Mouse (Mus musculus): ENCODE data around the gene Rab31. TPM values are rescaled to one million over a fixed set of nuclear protein-coding genes. Genes with fewer than 3 reads are reported as not detected.
"Not testable (repeated sequence)": the region's sequence is repeated elsewhere in the genome, so short reads cannot be mapped to it uniquely, and the experiment has no call there.

The Rab31 gene
- total RNA-seq, 1 experiment = 22.8 TPM

- Histone ChIP-seq H3K27ac (ENCODE audit: insufficient read depth, low read depth, low read length, poor library complexity, severe bottlenecking) (no peak within 1 kb of the TSS), H3K4me1 (ENCODE audit: control insufficient read depth in 2 of 2, insufficient read depth in 2 of 2, low read length in 2 of 2, poor library complexity in 1 of 2) (peaks cover 0 to 3% of the 10 kb centered on the region in 2 experiments; a peak in 1 of 4 replicates), H3K9ac (ENCODE audit: insufficient read depth, low read depth, low read length, poor library complexity, severe bottlenecking) (no peak within 1 kb of the TSS), H3K4me3 (ENCODE audit: insufficient read depth in 1 of 2, low read depth in 1 of 2, low read length in 2 of 2, poor library complexity in 1 of 2, severe bottlenecking in 1 of 2) (no peak within 1 kb of the TSS), H3K36me3 (ENCODE audit: control insufficient read depth, insufficient read depth, low read length, poor library complexity, severe bottlenecking) (no peaks in the 10 kb centered on the region), H3K9me3 (ENCODE audit: control insufficient read depth, insufficient read depth, low read depth, low read length) (no peaks in the 10 kb centered on the region)
- in situ Hi-C loops (cut with MboI; ENCODE audit: low sequenced_read_pairs in 2 of 2, unreplicated experiment in 2 of 2) = no loop called here
- no peak for DNase-seq (ENCODE audit: low read depth, low spot score)
- TF ChIP-seq MAFK (IDR thresholded peaks at IDR 0.05; ENCODE audit: insufficient read depth, low read depth, low read length) (no peak), ZNF384 (IDR thresholded peaks at IDR 0.05; ENCODE audit: low read depth, low read length) (no peak), HCFC1 (IDR thresholded peaks at IDR 0.05; ENCODE audit: borderline replicate concordance, insufficient read depth, low read length) (no peak), CHD2 (IDR thresholded peaks at IDR 0.05; ENCODE audit: low read depth, low read length) (no peak), ZC3H11A (IDR thresholded peaks at IDR 0.05; ENCODE audit: borderline replicate concordance, low read depth, low read length) (no peak)
Observed at GRCm38 (mm10) chr17:65641734-65642218, 130.8 kb downstream of the Rab31 start, which contains the start of gene Txndc2. TSS of gene Txndc2 (minus strand) at chr17:65642168.

GRCm38 (mm10) chr17:65639144-65639543 is 133.4 kb downstream of the Rab31 start:
- no peak overlapping the region for H3K4me3 ChIP-seq (ENCODE audit: insufficient read depth in 1 of 2, low read depth in 1 of 2, low read length in 2 of 2, poor library complexity in 1 of 2, severe bottlenecking in 1 of 2)
- in situ Hi-C loops (cut with MboI; ENCODE audit: low sequenced_read_pairs in 2 of 2, unreplicated experiment in 2 of 2) = no loop called here
- H3K27ac ChIP-seq (ENCODE audit: insufficient read depth, low read depth, low read length, poor library complexity, severe bottlenecking) = no peak overlapping the region
- no peaks in the 10 kb centered on the region for H3K36me3 ChIP-seq (ENCODE audit: control insufficient read depth, insufficient read depth, low read length, poor library complexity, severe bottlenecking)
- no peak overlapping the region for H3K9ac ChIP-seq (ENCODE audit: insufficient read depth, low read depth, low read length, poor library complexity, severe bottlenecking)
- TF ChIP-seq MAFK (IDR thresholded peaks at IDR 0.05; ENCODE audit: insufficient read depth, low read depth, low read length) (no peak), ZNF384 (IDR thresholded peaks at IDR 0.05; ENCODE audit: low read depth, low read length) (no peak), HCFC1 (IDR thresholded peaks at IDR 0.05; ENCODE audit: borderline replicate concordance, insufficient read depth, low read length) (no peak), CHD2 (IDR thresholded peaks at IDR 0.05; ENCODE audit: low read depth, low read length) (no peak), ZC3H11A (IDR thresholded peaks at IDR 0.05; ENCODE audit: borderline replicate concordance, low read depth, low read length) (no peak)
- peaks cover 1 to 4% of the 10 kb centered on the region in 2 experiments; a peak in 3 of 4 replicates for H3K4me1 ChIP-seq (ENCODE audit: control insufficient read depth in 2 of 2, insufficient read depth in 2 of 2, low read length in 2 of 2, poor library complexity in 1 of 2)
- DNase-seq (ENCODE audit: low read depth, low spot score) = no peak
- no peaks in the 10 kb centered on the region for H3K9me3 ChIP-seq (ENCODE audit: control insufficient read depth, insufficient read depth, low read depth, low read length)

GRCm38 (mm10) chr17:65635715-65636360 is 136.7 kb downstream of the Rab31 start:
- no peak overlapping the region for H3K9ac ChIP-seq (ENCODE audit: insufficient read depth, low read depth, low read length, poor library complexity, severe bottlenecking)
- no peak overlapping the region for H3K27ac ChIP-seq (ENCODE audit: insufficient read depth, low read depth, low read length, poor library complexity, severe bottlenecking)
- H3K36me3 ChIP-seq (ENCODE audit: control insufficient read depth, insufficient read depth, low read length, poor library complexity, severe bottlenecking) = no peaks in the 10 kb centered on the region
- in situ Hi-C loops (cut with MboI; ENCODE audit: low sequenced_read_pairs in 2 of 2, unreplicated experiment in 2 of 2) = no loop called here
- H3K9me3 ChIP-seq (ENCODE audit: control insufficient read depth, insufficient read depth, low read depth, low read length) = no peaks in the 10 kb centered on the region
- TF ChIP-seq MAFK (IDR thresholded peaks at IDR 0.05; ENCODE audit: insufficient read depth, low read depth, low read length) (no peak), ZNF384 (IDR thresholded peaks at IDR 0.05; ENCODE audit: low read depth, low read length) (no peak), CHD2 (IDR thresholded peaks at IDR 0.05; ENCODE audit: low read depth, low read length) (no peak), ZC3H11A (IDR thresholded peaks at IDR 0.05; ENCODE audit: borderline replicate concordance, low read depth, low read length) (no peak), HCFC1 (IDR thresholded peaks at IDR 0.05; ENCODE audit: borderline replicate concordance, insufficient read depth, low read length) (no peak)
- no peak for DNase-seq (ENCODE audit: low read depth, low spot score)
- H3K4me1 ChIP-seq (ENCODE audit: control insufficient read depth in 2 of 2, insufficient read depth in 2 of 2, low read length in 2 of 2, poor library complexity in 1 of 2) = peaks cover 0 to 4% of the 10 kb centered on the region in 2 experiments; a peak in 2 of 4 replicates
- no peak overlapping the region for H3K4me3 ChIP-seq (ENCODE audit: insufficient read depth in 1 of 2, low read depth in 1 of 2, low read length in 2 of 2, poor library complexity in 1 of 2, severe bottlenecking in 1 of 2)

- DNase-seq (ENCODE audit: low read depth, low spot score) = no peak
- TF ChIP-seq ZNF384 (IDR thresholded peaks at IDR 0.05; ENCODE audit: low read depth, low read length) (no peak), CHD2 (IDR thresholded peaks at IDR 0.05; ENCODE audit: low read depth, low read length) (no peak)
- Histone ChIP-seq H3K4me1 (ENCODE audit: control insufficient read depth in 2 of 2, insufficient read depth in 2 of 2, low read length in 2 of 2, poor library complexity in 1 of 2) (peaks cover 0 to 3% of the 10 kb centered on the region in 2 experiments; a peak in 2 of 4 replicates), H3K27ac (ENCODE audit: insufficient read depth, low read depth, low read length, poor library complexity, severe bottlenecking) (no peak overlapping the region), H3K9me3 (ENCODE audit: control insufficient read depth, insufficient read depth, low read depth, low read length) (no peaks in the 10 kb centered on the region), H3K9ac (ENCODE audit: insufficient read depth, low read depth, low read length, poor library complexity, severe bottlenecking) (no peak overlapping the region), H3K36me3 (ENCODE audit: control insufficient read depth, insufficient read depth, low read length, poor library complexity, severe bottlenecking) (no peaks in the 10 kb centered on the region), H3K4me3 (ENCODE audit: insufficient read depth in 1 of 2, low read depth in 1 of 2, low read length in 2 of 2, poor library complexity in 1 of 2, severe bottlenecking in 1 of 2) (no peak overlapping the region)
- in situ Hi-C loops (cut with MboI; ENCODE audit: low sequenced_read_pairs in 2 of 2, unreplicated experiment in 2 of 2) = no loop called here
Observed at GRCm38 (mm10) chr17:65629943-65630342, 142.6 kb downstream of the Rab31 start.

GRCm38 (mm10) chr17:65628823-65629532 is 143.6 kb downstream of the Rab31 start:
- H3K9me3 ChIP-seq (ENCODE audit: control insufficient read depth, insufficient read depth, low read depth, low read length); in situ Hi-C loops (cut with MboI; ENCODE audit: low sequenced_read_pairs in 2 of 2, unreplicated experiment in 2 of 2); H3K4me1 ChIP-seq (ENCODE audit: control insufficient read depth in 2 of 2, insufficient read depth in 2 of 2, low read length in 2 of 2, poor library complexity in 1 of 2); DNase-seq (ENCODE audit: low read depth, low spot score); H3K4me3 ChIP-seq (ENCODE audit: insufficient read depth in 1 of 2, low read depth in 1 of 2, low read length in 2 of 2, poor library complexity in 1 of 2, severe bottlenecking in 1 of 2); H3K36me3 ChIP-seq (ENCODE audit: control insufficient read depth, insufficient read depth, low read length, poor library complexity, severe bottlenecking); H3K27ac ChIP-seq (ENCODE audit: insufficient read depth, low read depth, low read length, poor library complexity, severe bottlenecking); H3K9ac ChIP-seq (ENCODE audit: insufficient read depth, low read depth, low read length, poor library complexity, severe bottlenecking): not testable (repeated sequence)

All from ES-E14 (cell line).